Mouse (Mus musculus) megakaryocyte-erythroid progenitor cell, adult 5-6 weeks (primary cell): ENCODE results near the gene Vrtn. TPM values are rescaled to one million over a fixed set of nuclear protein-coding genes. Genes with fewer than 3 reads are reported as not detected.

Source experiments
- ATAC-seq: replicated peaks from 2 replicates; pipeline ENCODE4 v1.8.0; 2016; ENCODE audit warnings: mild to moderate bottlenecking, inconsistent platforms; ENCODE audit not compliant: severe bottlenecking, poor library complexity, low FRiP score, low TSS enrichment
- total RNA-seq, 2 experiments: library from RNA; stranded (forward) in 1 of 2; stranded (reverse) in 1 of 2; fragments of 200-1000, 215-1000 nt in 1 of 2; fragments of >200 nt in 1 of 2; fragmentation: Nextera tagmentation in 1 of 2; gene quantifications; 2 replicates each; pipeline ENCODE4 v1.2.3; 2014 to 2017

The Vrtn gene
- total RNA-seq (2014; fragmentation: Nextera tagmentation) (not detected in 2 replicates), total RNA-seq (2017) (not detected in 2 replicates)

DNA sequence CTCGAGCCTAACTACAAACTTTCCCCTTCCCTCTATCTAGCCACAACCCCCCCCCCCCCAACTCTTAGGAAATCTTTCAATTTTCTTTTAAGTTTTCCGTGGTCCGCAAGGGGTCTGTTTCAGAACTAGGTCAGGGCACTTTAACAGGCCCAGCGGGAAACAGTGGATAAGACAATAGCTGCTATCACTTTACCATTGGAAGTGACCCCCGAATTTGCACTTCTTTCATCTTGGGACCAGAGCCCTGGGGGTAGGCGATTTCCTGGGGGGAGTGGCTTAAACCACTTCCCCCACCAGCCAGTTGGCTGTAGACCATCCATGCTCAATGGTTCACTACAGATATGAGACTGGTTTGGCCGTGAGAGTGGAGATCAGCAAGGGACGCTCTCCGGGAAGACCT is at the start of gene Vrtn:
TSS of gene Vrtn (plus strand) at position 366 of the 400 bp plus-strand sequence.
- ATAC-seq = no peak

DNA sequence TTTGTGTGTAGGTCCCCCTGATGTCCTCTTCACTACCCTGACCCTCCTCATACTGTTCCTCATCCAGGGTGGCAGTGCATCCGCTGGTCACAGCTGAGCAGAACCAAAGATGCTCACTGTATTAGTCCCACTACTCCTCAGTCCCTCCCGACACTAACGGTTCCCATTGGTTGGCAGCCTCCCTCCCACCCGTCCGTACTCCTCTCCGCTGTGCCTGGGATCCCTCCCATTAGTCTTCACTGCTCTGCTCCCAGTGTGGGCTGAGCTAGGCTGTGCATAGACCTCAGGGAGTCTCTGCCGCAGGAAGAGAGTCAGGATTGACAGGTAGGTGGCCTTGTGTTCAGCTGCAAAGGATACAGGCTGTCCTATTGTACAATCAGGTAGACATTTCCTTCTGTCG is 42.5 kb upstream of the Vrtn start:
- ATAC-seq = no peak

- ATAC-seq = no peak
Measured at GRCm38 (mm10) chr12:84604001-84604400, 36.8 kb upstream of the Vrtn start.

DNA sequence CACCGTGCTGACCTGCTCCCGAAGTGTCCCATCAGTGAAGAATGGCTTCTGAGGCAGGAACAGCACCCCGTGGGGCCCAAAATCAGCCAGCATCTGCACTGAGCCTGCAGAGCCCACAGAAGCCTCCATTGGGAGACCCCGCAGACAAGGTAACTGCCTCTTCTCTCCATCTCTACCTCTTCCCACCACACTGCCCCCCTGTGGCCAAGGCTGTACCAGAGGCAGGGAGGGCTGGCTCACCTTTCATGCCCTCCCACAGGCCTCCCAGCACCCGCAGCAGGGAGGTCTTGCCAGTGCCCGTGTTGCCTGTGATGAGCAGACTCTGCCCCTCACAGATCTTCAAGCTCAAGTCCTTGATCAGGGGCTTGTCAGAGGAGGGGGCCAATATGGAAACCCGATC is 35.0 kb upstream of the Vrtn start:
- ATAC-seq = peak; percentile 61

DNA sequence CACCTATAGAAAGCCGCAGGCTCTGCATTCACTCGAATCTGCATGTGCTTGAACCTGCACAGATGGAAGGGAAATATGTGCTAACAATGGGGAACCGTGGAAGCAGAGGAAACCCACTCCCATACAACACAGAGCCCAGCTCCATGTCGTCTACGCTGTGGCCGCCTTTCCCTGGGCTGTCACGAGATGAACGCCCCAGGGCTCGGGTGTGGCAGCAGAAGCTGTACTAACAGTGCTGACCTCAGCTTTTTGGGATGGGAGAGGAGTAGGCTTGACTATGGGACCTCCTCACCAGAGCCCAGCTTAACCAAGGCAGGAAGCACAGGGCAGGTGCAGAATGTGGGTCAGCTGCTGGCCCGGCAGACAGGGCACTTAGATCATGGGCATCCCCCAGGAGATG is 29.1 kb upstream of the Vrtn start:
- no peak for ATAC-seq

GRCm38 (mm10) chr12:84612518-84612917 is 28.3 kb upstream of the Vrtn start:
- ATAC-seq = no peak

GRCm38 (mm10) chr12:84614001-84614400 is 26.8 kb upstream of the Vrtn start:
- no peak for ATAC-seq

- no peak for ATAC-seq
Measured at GRCm38 (mm10) chr12:84614524-84614923, 26.3 kb upstream of the Vrtn start.

DNA sequence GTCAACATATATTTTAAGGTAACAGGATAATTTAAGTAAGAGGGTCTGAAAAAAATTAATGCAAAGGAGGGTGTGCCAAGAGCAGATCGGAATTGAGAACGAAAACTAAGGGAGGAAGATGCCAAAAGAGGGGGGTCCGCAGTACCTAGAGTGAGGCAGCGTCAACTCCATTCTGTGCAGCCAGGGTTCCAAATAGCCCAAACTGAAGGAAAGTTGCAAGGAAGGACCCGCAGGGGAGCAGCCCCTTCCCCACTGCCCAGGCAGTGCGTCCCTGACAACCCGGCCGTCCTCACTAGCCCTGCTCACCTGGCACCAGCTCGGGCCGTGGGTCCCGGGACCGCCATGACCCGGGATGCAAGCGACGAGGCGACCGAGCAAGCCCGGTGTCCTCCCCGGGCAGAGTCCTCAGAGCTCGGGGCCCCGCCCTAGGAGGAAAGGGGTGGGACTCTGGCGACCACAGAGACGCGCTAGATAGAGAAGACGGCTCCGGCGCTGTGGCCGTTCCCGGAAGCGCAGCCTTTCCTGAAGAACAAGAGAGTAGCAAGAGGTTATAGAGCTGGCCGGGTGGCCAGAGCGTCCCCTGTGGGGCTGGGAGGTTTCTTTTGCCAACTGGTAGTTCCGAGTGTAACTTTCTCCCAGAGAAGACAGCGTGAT is 23.7 kb upstream of the Vrtn start, which contains the start of gene Abcd4:
TSS of gene Abcd4 (minus strand) at position 437 of the 654 bp plus-strand sequence.
- ATAC-seq = peak; percentile 99

DNA sequence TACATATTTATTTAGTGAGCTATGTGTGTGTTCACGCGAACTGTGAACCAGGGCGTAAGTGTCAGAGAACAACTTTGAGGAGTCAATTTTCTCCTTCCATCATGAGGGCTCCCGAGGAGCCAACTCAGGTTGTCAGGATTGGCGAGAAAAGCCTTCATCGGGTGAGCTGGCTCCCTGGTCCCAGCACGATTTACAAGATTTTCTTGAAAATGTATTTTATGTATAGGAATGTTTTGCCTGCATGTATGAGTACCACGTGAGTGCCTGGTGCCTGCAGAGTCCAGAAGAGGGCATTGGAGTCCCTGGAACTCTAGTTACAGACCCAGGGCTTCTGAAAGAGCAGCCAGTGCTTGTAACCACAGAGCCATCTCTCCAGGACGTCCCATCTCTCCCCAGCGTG is 23.2 kb upstream of the Vrtn start:
- ATAC-seq = peak; percentile 45

DNA sequence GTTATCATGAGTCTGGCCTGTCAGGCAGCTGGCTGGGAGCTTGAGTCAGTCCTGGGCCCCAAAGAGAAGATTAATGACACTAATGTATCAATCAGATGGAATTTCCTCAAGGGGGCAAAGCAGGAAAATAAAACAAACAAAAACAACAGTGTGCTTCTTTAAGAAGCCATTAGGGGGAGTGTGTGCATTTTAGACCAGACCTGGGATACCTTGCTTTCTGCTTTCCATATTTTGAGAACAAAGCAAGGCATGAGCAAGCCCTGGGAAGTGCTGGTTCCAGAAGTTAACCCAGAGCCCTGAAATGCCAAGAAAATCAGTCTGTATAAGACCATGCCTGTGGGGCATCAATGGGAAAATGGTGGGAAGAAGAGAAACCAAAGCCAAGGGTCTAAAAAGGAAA is 19.8 kb upstream of the Vrtn start:
- ATAC-seq = no peak

DNA sequence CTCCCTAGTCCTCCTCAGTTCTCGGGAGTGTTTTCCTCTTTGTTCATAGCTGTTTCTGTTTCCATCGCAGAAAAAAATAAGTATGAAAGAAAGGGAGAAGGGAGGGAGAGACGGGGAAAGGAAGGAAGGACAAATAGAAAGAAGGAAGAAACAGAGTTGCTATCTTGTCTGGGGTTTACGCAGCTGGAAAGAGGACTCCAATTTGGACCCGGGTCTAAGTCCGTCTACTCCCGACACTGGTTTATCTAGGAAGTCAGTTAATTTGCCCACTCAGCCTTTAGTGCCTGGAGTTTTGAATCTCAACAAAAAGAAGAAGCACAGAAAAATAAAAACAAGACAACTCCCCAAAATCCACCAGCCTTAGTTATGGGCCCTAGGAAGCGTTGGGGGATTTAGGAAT is 16.2 kb upstream of the Vrtn start:
- ATAC-seq = no peak

GRCm38 (mm10) chr12:84625116-84625515 is 15.7 kb upstream of the Vrtn start:
- no peak for ATAC-seq

DNA sequence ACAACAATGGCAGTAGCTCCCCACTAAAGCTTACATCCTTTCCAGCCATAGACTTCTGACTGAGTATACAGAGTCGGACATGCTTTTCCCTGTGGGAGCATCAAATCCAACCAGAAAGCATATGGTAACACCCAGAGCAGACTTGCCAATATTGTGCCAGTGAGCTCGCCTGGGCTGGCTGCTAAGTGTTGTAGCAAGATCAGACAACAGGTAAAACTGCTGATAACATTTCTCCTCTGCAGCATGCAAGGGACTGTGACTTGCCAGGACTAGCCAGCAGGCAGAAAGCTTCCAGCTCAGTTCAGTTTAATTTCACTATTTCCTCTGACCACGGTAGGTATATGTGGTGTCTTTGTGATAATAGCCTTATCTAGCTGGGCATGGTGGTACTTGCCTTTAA is 9.0 kb upstream of the Vrtn start:
- ATAC-seq = no peak

DNA sequence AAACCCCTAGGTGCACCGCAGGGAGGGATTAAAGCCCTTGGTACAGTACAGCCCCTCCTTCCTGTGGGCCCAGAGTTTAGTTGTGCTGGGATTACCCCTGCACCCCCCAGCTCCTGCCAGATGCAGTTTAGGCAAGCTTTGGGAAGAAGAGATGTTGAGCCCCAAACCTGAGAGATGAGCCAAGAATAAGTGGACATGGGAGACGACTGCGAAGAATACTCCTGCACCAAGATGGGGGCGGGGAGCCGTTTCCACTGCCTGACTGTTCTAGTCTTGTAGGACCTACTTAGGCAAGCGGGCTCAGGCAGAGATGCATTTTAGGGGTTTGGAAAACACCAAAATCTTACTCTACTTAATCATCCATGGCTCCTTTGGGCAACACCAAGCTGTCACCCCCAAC is 566 bp upstream of the Vrtn start:
- no peak for ATAC-seq

DNA sequence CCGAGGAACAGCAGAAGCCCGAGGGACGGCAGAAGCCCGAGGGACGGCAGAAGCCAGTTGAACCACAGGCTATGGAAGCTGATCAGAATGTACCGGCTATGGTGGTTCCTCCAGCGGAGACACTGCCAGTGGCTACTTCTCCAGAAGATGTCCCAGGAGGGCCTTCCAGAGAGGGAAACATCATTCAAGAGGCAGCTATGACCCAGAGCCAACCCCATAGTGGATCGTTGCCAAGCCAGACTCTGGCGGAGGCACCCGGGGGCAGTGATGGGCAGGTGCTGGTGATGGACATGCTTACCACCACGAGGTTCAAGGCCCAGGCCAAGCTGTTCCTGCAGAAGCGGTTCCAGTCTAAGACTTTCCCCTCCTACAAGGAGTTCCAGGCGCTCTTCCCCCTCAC is 9.4 kb downstream of the Vrtn start:
- ATAC-seq = no peak

- 0 out of 2 replicates have a peak, but pooled peaks have one; percentile 42 for ATAC-seq
Measured at GRCm38 (mm10) chr12:84653912-84654311, 13.1 kb downstream of the Vrtn start.

- 0 out of 2 replicates have a peak, but pooled peaks have one; percentile 57 for ATAC-seq
Measured at GRCm38 (mm10) chr12:84670555-84670954, 29.7 kb downstream of the Vrtn start.

DNA sequence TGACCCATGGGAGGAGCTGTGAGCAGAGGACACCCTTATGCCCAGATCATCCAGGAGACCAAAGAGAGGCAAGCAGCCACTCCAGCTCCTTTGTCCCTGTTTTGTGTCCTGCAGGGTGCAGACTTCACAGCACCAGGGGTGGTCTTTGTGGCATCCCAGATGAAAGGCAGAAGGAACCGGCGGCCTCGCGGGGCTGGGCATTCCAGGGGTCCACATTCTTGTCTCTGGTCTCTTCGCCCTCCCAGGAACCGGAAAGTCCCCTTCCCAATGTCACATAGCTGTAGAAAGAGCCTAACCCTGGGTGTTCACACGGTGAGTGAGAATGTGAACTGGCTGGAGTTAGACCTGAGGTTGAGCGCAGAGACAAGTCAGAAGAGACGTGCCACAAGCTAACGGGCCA is 30.8 kb downstream of the Vrtn start:
- no peak for ATAC-seq

DNA sequence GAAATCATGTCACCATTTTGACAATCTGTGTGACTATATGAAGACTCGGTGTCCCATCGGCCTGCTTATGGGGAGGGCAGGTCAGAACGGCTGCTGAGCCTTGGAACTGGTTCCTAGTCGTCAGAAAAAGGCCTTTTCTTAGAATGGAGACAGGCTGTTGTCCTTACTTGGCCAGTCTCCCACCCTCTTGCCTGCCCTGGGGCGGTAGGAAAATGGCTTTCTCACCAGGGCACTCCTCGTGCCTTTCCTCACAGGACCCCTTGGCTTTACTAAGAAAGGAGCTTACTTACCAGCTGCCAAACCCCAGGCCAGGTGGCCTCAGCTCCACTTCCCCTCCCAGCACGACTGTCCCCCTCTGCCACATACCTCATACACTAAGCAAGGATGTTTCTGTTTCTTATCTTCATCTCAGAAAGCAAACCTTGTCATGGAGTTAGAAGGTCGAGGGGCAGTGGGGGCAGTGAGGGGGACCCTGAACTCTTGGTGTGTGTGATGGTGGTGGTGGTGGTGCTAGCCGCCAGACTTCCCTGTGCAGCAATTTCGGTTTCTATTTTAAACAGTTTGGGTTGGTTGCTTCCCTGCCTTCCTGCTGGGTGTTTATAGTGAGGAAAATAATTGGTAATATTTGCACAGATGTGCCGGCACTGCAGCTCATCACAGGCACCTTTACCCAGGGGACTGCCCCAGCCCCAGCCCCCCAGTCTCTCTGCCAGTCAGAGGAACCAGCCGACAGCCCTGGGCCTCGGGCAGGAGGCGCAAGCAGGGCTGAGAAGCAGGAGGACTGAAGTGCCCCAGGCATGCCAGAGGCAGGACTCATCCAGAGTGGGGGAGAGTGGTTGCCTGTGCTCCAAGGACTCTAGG is 34.1 kb downstream of the Vrtn start:
- no peak for ATAC-seq

- no peak for ATAC-seq
Measured at GRCm38 (mm10) chr12:84676011-84676410, 35.2 kb downstream of the Vrtn start.
